Mouse (Mus musculus) c-Kit-positive CD71-negative TER-119-negative erythroid progenitor cells, embryonic 14.5 days (primary cell): Measurements from ENCODE around the gene Pcbp3.
"Not testable (repeated sequence)": the region's sequence is repeated elsewhere in the genome, so short reads cannot be mapped to it uniquely, and the experiment has no call there.

ENCODE experiments used
- DNase-seq: peaks from one replicate; pipeline ENCODE4 v3.0.0-alpha.2; 2013; ENCODE audit warnings: low read depth

Pcbp3 gene

GRCm38 (mm10) chr10:76961790-76962489 is at the start of gene Pcbp3:
Gene Pcbp3, minus strand, starts transcription at chr10:76961887.
- DNase-seq: peak; percentile 94

GRCm38 (mm10) chr10:77008698-77009097 is 47.0 kb upstream of the Pcbp3 start:
- no peak for DNase-seq

GRCm38 (mm10) chr10:77008109-77008561 is 46.4 kb upstream of the Pcbp3 start:
- DNase-seq: no peak

- no peak for DNase-seq
Measured at GRCm38 (mm10) chr10:77007433-77008108, 45.9 kb upstream of the Pcbp3 start.

- DNase-seq: no peak
Measured at GRCm38 (mm10) chr10:77004936-77005335, 43.2 kb upstream of the Pcbp3 start.

GRCm38 (mm10) chr10:76997759-76998513 is 36.2 kb upstream of the Pcbp3 start:
- DNase-seq: no peak

- no peak for DNase-seq
Measured at GRCm38 (mm10) chr10:76992456-76992855, 30.8 kb upstream of the Pcbp3 start.

- DNase-seq: no peak
Measured at GRCm38 (mm10) chr10:76988586-76988985, 26.9 kb upstream of the Pcbp3 start.

- DNase-seq: peak; percentile 34
Measured at GRCm38 (mm10) chr10:76978042-76978441, 16.4 kb upstream of the Pcbp3 start.

GRCm38 (mm10) chr10:76976699-76977098 is 15.0 kb upstream of the Pcbp3 start:
- DNase-seq: no peak

GRCm38 (mm10) chr10:76973797-76974436 is 12.2 kb upstream of the Pcbp3 start:
- no peak for DNase-seq

- not testable (repeated sequence) for DNase-seq
Measured at GRCm38 (mm10) chr10:76972318-76972717, 10.6 kb upstream of the Pcbp3 start.

GRCm38 (mm10) chr10:76970974-76971373 is 9.3 kb upstream of the Pcbp3 start:
- DNase-seq: no peak

GRCm38 (mm10) chr10:76964436-76964835 is 2.7 kb upstream of the Pcbp3 start:
- no peak for DNase-seq

- DNase-seq: no peak
Measured at GRCm38 (mm10) chr10:76963997-76964396, 2.3 kb upstream of the Pcbp3 start.

- no peak for DNase-seq
Measured at GRCm38 (mm10) chr10:76961156-76961555, 531 bp downstream of the Pcbp3 start.

- DNase-seq: peak; percentile 31
Measured at GRCm38 (mm10) chr10:76958201-76958600, 3.5 kb downstream of the Pcbp3 start.

GRCm38 (mm10) chr10:76956200-76956599 is 5.5 kb downstream of the Pcbp3 start:
- DNase-seq: no peak

GRCm38 (mm10) chr10:76941038-76941437 is 20.6 kb downstream of the Pcbp3 start:
- no peak for DNase-seq

- DNase-seq: no peak
Measured at GRCm38 (mm10) chr10:76936827-76937226, 24.9 kb downstream of the Pcbp3 start.

GRCm38 (mm10) chr10:76934805-76935204 is 26.9 kb downstream of the Pcbp3 start:
- no peak for DNase-seq

GRCm38 (mm10) chr10:76931794-76932193 is 29.9 kb downstream of the Pcbp3 start:
- no peak for DNase-seq
